Mouse (Mus musculus) G1E (cell line): Measurements from ENCODE around the gene Pxn.

Source experiments
- CTCF ChIP-seq: IDR thresholded peaks from 2 replicates; pipeline ENCODE4 v1.5.1; 2012; ENCODE audit warnings: low read depth, low read length, inconsistent platforms, mixed read lengths
- GATA2 ChIP-seq: IDR thresholded peaks from 2 replicates; pipeline ENCODE4 v1.6.1; 2012; ENCODE audit warnings: low read depth, low read length, inconsistent platforms, borderline replicate concordance

- TF ChIP-seq CTCF (no peak), GATA2 (no peak)
Observed at GRCm38 (mm10) chr5:115490638-115491000, 15.9 kb upstream of the Pxn start.
